Mouse (Mus musculus): ENCODE data around the gene Higd1a. TPM values are rescaled to one million over a fixed set of nuclear protein-coding genes. Genes with fewer than 3 reads are reported as not detected.

Gene Higd1a
- polyA plus RNA-seq, 2 experiments from 2014 or later: 94.5 to 129 TPM

GRCm38 (mm10) chr9:121838008-121838407, 20.2 kb downstream of the Higd1a start:
- no peak for ATAC-seq

GRCm38 (mm10) chr9:121833825-121834224, 24.3 kb downstream of the Higd1a start:
- ATAC-seq: no peak

- ATAC-seq: no peak
Measured at GRCm38 (mm10) chr9:121830956-121831293, 27.2 kb downstream of the Higd1a start.

DNA sequence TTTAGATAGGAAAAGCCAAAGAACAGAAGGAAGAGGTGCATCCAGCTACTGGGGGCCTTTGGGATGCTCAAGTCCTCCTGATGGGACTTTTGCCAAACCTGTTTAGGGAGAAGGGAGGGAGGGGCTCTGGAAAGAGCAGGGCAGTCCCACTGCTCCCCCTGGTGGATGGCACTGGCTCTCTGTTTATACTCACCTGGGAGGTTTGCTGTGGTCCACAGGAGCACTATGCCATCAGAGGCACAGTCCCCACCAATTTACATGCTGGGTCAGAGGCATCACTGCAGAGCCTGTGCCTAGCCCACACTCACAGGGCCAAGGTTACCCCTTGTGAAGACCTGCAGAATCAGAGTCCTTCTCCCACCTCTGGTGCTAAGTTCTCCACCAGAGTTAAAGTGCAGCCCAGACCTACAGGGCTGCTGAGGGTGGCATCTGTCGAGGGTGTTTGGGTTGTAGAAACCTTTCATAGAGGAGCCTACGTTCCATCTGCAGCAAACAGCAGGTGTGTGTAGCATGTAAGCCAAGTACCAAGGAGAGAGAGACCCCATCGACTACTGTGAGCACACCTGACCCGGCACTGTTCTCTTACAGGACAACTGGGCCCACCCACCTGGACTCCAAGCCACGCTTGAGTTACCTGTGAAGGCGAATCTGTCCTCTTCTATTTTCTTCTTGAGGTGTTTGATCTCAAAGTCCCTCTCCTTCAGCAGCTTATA, 27.8 kb downstream of the Higd1a start:
- ATAC-seq: no peak

GRCm38 (mm10) chr9:121829270-121829992, 28.7 kb downstream of the Higd1a start:
- ATAC-seq: no peak

GRCm38 (mm10) chr9:121828314-121828713, 29.8 kb downstream of the Higd1a start:
- no peak for ATAC-seq

GRCm38 (mm10) chr9:121826356-121826755, 31.8 kb downstream of the Higd1a start:
- ATAC-seq: no peak

GRCm38 (mm10) chr9:121823991-121824390, 34.2 kb downstream of the Higd1a start:
- no peak for ATAC-seq

- no peak for ATAC-seq
Measured at GRCm38 (mm10) chr9:121823051-121823450, 35.1 kb downstream of the Higd1a start.

GRCm38 (mm10) chr9:121822585-121822991, 35.6 kb downstream of the Higd1a start:
- ATAC-seq: no peak

- ATAC-seq: no peak
Measured at GRCm38 (mm10) chr9:121820765-121821164, 37.4 kb downstream of the Higd1a start.

DNA sequence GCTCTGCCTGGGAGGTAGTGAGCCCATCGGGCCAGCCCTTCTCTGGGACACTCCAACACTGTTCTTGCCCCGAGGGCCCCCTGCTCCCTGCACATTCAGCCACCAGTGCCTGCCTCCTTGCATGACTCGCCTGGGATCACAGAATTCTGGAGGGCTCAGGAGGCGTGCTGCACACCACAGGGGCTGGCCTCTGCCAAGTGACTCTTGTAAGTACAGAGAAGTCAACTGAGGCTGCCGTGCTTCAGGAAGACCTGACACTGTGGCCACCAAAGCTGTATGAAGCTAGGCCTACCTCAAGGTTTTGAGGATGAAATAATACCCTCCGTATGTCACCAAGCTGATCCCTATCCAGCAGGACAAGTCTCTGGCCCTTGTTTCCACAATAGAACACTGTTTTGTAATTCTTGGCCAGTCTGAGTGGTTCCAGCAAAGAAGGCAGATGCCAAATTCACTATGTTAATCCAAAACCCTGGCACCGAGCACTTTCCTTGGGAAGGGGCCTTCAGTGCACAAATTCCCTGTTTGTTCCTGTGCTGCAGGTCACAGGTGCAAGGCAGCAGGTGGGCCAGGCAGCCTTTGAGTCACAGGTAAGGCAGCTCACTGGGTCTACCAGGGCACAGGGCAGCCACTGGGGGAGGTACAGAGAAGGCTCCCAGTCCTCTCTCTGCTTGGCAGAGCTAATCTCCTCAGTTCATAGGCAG, 38.2 kb downstream of the Higd1a start:
- ATAC-seq: no peak

DNA sequence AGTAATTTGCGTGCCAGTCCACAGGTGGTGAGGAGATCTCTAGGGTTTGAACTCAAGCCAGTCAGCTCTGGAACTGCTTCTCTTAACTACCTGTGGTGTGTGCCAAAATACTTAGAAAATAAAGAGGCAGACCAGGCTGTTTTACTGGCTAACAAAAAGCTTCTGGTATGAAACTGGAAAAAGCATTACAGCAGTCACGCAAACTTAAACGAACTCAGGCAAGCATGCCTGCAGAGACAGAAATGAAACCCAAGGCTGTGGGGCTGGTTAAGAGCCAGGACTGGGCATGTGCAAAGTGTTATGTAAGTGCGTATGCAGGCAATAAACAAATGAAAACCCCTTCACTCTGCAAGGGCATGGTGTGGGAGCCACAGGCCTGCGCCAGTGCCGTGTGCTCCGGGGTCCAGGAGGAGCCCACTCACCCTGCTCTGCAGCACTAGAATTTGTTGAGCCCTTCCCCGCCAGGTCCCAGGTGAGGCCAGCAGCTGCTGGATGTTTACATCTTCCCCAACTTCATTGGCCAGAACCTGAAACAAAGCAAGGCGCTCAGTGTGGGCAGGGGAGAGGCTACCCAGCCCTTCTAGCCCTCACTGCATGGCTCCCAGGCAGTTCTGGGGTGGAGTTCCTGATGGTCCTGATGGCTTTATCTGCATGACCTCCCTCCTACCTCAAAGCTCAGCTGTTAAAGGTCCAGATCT, 38.9 kb downstream of the Higd1a start:
- no peak for ATAC-seq

- no peak for ATAC-seq
Measured at GRCm38 (mm10) chr9:121815183-121815582, 43.0 kb downstream of the Higd1a start.

- ATAC-seq: no peak
Measured at GRCm38 (mm10) chr9:121810081-121810821, 47.9 kb downstream of the Higd1a start.

DNA sequence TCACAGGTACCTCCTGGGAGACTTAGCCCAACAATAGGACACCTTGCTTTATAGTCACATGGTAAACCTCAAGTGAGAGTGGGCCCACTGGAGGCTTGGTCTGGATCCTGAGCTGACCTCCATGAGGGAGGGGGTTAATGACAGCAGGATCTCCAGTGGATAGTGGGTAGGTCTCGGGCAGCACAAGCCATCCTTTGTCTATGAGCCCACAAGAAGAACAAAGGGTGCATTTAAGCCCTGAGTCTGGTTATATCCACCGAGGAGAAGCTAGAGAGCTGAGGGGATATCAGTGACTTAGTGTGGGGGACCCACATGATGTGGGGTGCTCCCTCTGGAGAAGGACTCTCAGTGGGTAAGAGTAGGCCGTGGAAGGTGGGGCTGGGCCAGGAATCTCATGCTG, 49.7 kb downstream of the Higd1a start:
- no peak for ATAC-seq

DNA sequence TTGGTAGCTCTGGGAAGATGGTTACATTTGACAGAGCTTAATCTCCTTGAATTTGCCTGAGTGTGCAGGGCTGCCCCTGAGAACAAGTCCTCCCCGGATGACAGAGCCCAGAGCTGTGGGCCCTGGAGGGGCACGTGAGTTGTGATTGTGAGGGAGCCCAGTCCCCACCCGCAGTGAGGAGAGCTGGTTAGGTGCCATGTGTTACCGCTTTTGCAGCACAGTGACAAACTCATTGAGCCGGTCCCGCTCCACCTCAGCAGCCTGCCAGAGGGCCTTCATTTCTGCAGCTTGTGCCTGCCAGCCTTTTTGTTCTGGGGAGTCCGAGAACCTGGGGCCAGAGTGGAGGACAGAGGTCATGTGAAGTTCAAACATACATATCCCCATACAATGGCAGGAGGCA, 50.2 kb downstream of the Higd1a start:
- no peak for ATAC-seq

- no peak for ATAC-seq
Measured at GRCm38 (mm10) chr9:121807546-121807945, 50.6 kb downstream of the Higd1a start.

DNA sequence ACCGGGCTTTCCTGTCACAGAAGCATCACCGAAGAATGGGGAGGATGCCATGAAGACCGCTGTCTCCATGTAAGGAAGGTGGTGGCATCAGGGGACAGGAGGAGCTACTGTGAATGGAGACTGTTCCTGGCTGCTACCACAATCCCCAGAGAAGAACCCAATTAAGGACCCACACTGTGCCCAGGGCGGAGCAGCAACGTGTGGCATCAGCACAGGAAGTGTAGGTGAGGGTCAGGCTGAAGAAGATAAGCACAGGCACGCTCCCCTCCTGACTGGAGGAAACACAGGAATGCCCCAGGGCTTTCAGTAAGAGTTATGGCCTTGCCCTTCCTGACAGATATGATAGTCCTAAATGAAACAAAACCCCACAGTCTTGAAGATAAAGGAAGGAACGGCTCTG, 55.4 kb downstream of the Higd1a start:
- no peak for ATAC-seq

DNA sequence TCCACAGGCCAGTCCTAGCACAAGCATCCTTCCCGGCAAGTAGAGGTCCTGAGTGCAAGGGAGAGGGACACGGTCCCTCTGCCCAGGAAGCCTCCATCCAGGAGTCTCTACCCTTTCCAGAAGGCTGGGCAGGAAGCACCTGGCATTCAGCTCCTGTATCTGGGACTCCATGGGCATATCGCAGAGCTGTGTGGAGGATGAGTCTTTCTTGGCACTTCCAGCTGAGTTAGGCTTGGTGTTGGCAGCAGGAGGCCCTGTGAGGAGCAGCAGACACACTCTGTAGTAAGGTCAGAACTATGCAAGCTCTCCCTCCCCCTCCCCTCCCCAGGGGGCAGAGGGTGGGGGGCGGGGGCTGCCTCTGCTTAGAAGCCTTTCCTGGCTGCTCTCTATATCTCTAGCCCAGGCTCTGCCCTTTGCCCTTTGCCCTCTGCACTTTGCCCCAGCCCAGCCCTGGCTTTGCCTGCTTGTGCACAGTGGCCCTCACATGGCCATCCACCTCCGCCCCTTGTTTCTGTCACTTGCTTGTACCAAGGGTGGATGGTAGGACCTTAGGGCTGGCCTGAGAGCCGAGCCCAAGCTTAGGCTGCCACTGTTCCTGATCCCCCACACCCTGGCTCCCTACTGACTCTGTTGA, 59.2 kb downstream of the Higd1a start:
- no peak for ATAC-seq

Data from CD4-positive, CD25-positive, alpha-beta regulatory T cell, adult 4 months (primary cell).